Mouse (Mus musculus) intestine, postnatal 0 days (tissue): Measurements from ENCODE around the gene Dolk. TPM values are rescaled to one million over a fixed set of nuclear protein-coding genes. Genes with fewer than 3 reads are reported as not detected.

ENCODE experiments used
- ATAC-seq: fragments of 200-750 bp; cut with Nextera tagmentation; 2 replicates; pipeline ENCODE4 v1.8.0; 2017; ENCODE audit warnings: mild to moderate bottlenecking, moderate TSS enrichment, moderate library complexity
- H3K27ac ChIP-seq: fragments of 300-500 bp; sonication (generic); 2 replicates; pipeline ENCODE4 v1.5.1; 2014; ENCODE audit warnings: mild to moderate bottlenecking, low read depth, low read length, moderate library complexity
- H3K27me3 ChIP-seq: fragments of 300-500 bp; sonication (generic); replicated peaks from 2 replicates; pipeline ENCODE4 v1.6.1; 2014; ENCODE audit warnings: low read length, mixed read lengths; ENCODE audit not compliant: control insufficient read depth, insufficient read depth
- H3K36me3 ChIP-seq: fragments of 300-500 bp; sonication (generic); 2 replicates; pipeline ENCODE4 v1.6.1; 2014; ENCODE audit warnings: mild to moderate bottlenecking, moderate library complexity; ENCODE audit not compliant: control insufficient read depth, insufficient read depth
- H3K4me1 ChIP-seq: fragments of 300-500 bp; sonication (generic); replicated peaks from 2 replicates; pipeline ENCODE4 v1.6.1; 2014; ENCODE audit warnings: antibody characterized with exemption, low read length, mixed read lengths; ENCODE audit not compliant: control insufficient read depth, insufficient read depth
- H3K4me2 ChIP-seq: fragments of 300-500 bp; sonication (generic); replicated peaks from 2 replicates; pipeline ENCODE4 v1.6.1; 2014; ENCODE audit warnings: low read depth, mild to moderate bottlenecking, moderate library complexity
- H3K4me3 ChIP-seq: fragments of 300-500 bp; sonication (generic); 2 replicates; pipeline ENCODE4 v1.5.1; 2014; ENCODE audit warnings: low read depth, low read length
- H3K9ac ChIP-seq: fragments of 300-500 bp; sonication (generic); 2 replicates; pipeline ENCODE4 v1.6.1; 2014; ENCODE audit warnings: mild to moderate bottlenecking, low read depth, low read length
- H3K9me3 ChIP-seq: fragments of 300-500 bp; sonication (generic); 2 replicates; pipeline ENCODE4 v1.6.1; 2016; ENCODE audit warnings: mixed run types; ENCODE audit not compliant: control insufficient read depth
- CTCF ChIP-seq: sonication (generic); IDR thresholded peaks from 2 replicates; pipeline ENCODE4 v1.5.1; 2016; ENCODE audit warnings: low read depth, mild to moderate bottlenecking, control low read depth, antibody characterized with exemption, moderate library complexity
- WGBS: fragments of 180-500 bp; shearing (Covaris S2); extraction: QIAGEN DNeasy Blood & Tissue Kit; methylation state at CpG from one replicate; pipeline ENCODE4 v1.1.7; 2014; 5-methylcytosine and 5-hydroxymethylcytosine counted together
- polyA plus RNA-seq: library from polyadenylated mRNA; unstranded; fragments of >200 nt; fragmentation: Nextera tagmentation; extraction: Ambion mirVana; gene quantifications from 2 replicates; pipeline ENCODE4 v1.2.1, GENCODE M21; 2015

The Dolk gene
- polyA plus RNA-seq, 1 experiment from 2014 or later, result 23.7 TPM

- no peak for ATAC-seq
- peaks cover 36% of the 10 kb centered on the region for H3K36me3 ChIP-seq
- TF ChIP-seq CTCF, result no peak
- no peaks in the 10 kb centered on the region for H3K27me3 ChIP-seq
- H3K27ac ChIP-seq, result peak within 1 kb of the TSS; percentile 79
- 0 out of 2 replicates have a peak within 1 kb of the TSS, but pooled peaks have one; percentile 7 for H3K4me3 ChIP-seq
- WGBS, result 36% methylated on average over 5 of the region's 5 CpGs
- H3K4me1 ChIP-seq, result 0 out of 2 replicates have a peak, but pooled peaks cover 12% of the 10 kb centered on the region
- no peaks in the 10 kb centered on the region for H3K9me3 ChIP-seq
- H3K4me2 ChIP-seq, result peak within 1 kb of the TSS; percentile 35; the same call in 1 of the 2 replicates
- no peak within 1 kb of the TSS; the same call in none of the 2 replicates for H3K9ac ChIP-seq
Measured at GRCm38 (mm10) chr2:30265767-30266253, 20.3 kb downstream of the Dolk start, which contains the start of gene Phyhd1. Gene Phyhd1, plus strand, starts transcription at chr2:30266203.

GRCm38 (mm10) chr2:30264671-30265519 lies 21.2 kb downstream of the Dolk start:
- WGBS, result 53% methylated on average over 7 of the region's 7 CpGs
- ATAC-seq, result no peak
- no peak overlapping the region; the same call in 1 of the 2 replicates for H3K9ac ChIP-seq
- peak overlapping the region; percentile 79 for H3K27ac ChIP-seq
- 0 out of 2 replicates have a peak, but pooled peaks cover 12% of the 10 kb centered on the region for H3K4me1 ChIP-seq
- no peak overlapping the region for H3K4me3 ChIP-seq
- TF ChIP-seq CTCF, result no peak
- H3K27me3 ChIP-seq, result no peaks in the 10 kb centered on the region
- H3K9me3 ChIP-seq, result no peaks in the 10 kb centered on the region
- H3K4me2 ChIP-seq, result no peak overlapping the region
- H3K36me3 ChIP-seq, result peaks cover 40% of the 10 kb centered on the region

- 87% methylated on average over 6 of the region's 6 CpGs for WGBS
- TF ChIP-seq CTCF, result no peak
- Histone ChIP-seq H3K9ac (no peak overlapping the region), H3K9me3 (no peaks in the 10 kb centered on the region), H3K4me3 (no peak overlapping the region), H3K4me1 (0 out of 2 replicates have a peak, but pooled peaks cover 12% of the 10 kb centered on the region), H3K27ac (no peak overlapping the region), H3K36me3 (peaks cover 50% of the 10 kb centered on the region), H3K4me2 (no peak overlapping the region), H3K27me3 (no peaks in the 10 kb centered on the region)
- ATAC-seq, result no peak
Measured at GRCm38 (mm10) chr2:30263811-30264210, 22.3 kb downstream of the Dolk start.

- ATAC-seq, result no peak
- 66% methylated on average over 4 of the region's 4 CpGs for WGBS
- no peak overlapping the region for H3K4me2 ChIP-seq
- H3K27ac ChIP-seq, result no peak overlapping the region
- H3K27me3 ChIP-seq, result no peaks in the 10 kb centered on the region
- no peak overlapping the region for H3K9ac ChIP-seq
- H3K36me3 ChIP-seq, result peaks cover 54% of the 10 kb centered on the region
- H3K4me3 ChIP-seq, result no peak overlapping the region
- no peaks in the 10 kb centered on the region for H3K9me3 ChIP-seq
- no peak for TF ChIP-seq CTCF
- 0 out of 2 replicates have a peak, but pooled peaks cover 12% of the 10 kb centered on the region for H3K4me1 ChIP-seq
Measured at GRCm38 (mm10) chr2:30262840-30263441, 23.2 kb downstream of the Dolk start.

- Histone ChIP-seq H3K9ac (no peak overlapping the region), H3K4me3 (no peak overlapping the region), H3K27me3 (no peaks in the 10 kb centered on the region), H3K9me3 (no peaks in the 10 kb centered on the region), H3K4me1 (0 out of 2 replicates have a peak, but pooled peaks cover 12% of the 10 kb centered on the region), H3K27ac (peak overlapping the region; percentile 51), H3K36me3 (peaks cover 61% of the 10 kb centered on the region), H3K4me2 (no peak overlapping the region)
- 92% methylated on average over 18 of the region's 18 CpGs for WGBS
- ATAC-seq, result no peak
- TF ChIP-seq CTCF, result no peak
Measured at GRCm38 (mm10) chr2:30261921-30262839, 24.0 kb downstream of the Dolk start.
